Mouse (Mus musculus) hindbrain, embryonic 12.5 days (tissue): Measurements from ENCODE around the gene Aif1l. TPM values are rescaled to one million over a fixed set of nuclear protein-coding genes. Genes with fewer than 3 reads are reported as not detected.
A peak's percentile ranks its signal among the peaks of the same experiment; 100 is the strongest.

ENCODE experiments used
- ATAC-seq: fragments of 200-750 bp; cut with Nextera tagmentation; 2 replicates; pipeline ENCODE4 v1.8.0; 2017; ENCODE audit warnings: moderate TSS enrichment; ENCODE audit not compliant: low FRiP score
- H3K27ac ChIP-seq: fragments of 300-500 bp; sonication (generic); 2 replicates; pipeline ENCODE4 v1.5.1; 2016; ENCODE audit warnings: mild to moderate bottlenecking
- H3K27me3 ChIP-seq: fragments of 300-500 bp; sonication (generic); 2 replicates; pipeline ENCODE4 v1.6.1; 2016; ENCODE audit warnings: mild to moderate bottlenecking
- H3K36me3 ChIP-seq: fragments of 300-500 bp; sonication (generic); 2 replicates; pipeline ENCODE4 v1.6.1; 2016; ENCODE audit warnings: mild to moderate bottlenecking
- H3K4me1 ChIP-seq: fragments of 300-500 bp; sonication (generic); 2 replicates; pipeline ENCODE4 v1.6.1; 2016
- H3K4me2 ChIP-seq: fragments of 300-500 bp; sonication (generic); replicated peaks from 2 replicates; pipeline ENCODE4 v1.6.1; 2016; ENCODE audit warnings: mild to moderate bottlenecking
- H3K4me3 ChIP-seq: fragments of 300-500 bp; sonication (generic); 2 replicates; pipeline ENCODE4 v1.5.1; 2016; ENCODE audit warnings: mild to moderate bottlenecking
- H3K9ac ChIP-seq: fragments of 300-500 bp; sonication (generic); 2 replicates; pipeline ENCODE4 v1.6.1; 2016; ENCODE audit warnings: mild to moderate bottlenecking, moderate library complexity
- H3K9me3 ChIP-seq: fragments of 300-500 bp; sonication (generic); replicated peaks from 2 replicates; pipeline ENCODE4 v1.6.1; 2016; ENCODE audit warnings: mild to moderate bottlenecking
- WGBS: fragments of 180-500 bp; shearing (Covaris S2); methylation state at CpG from one replicate; pipeline ENCODE4 v1.1.7; 2016; 5-methylcytosine and 5-hydroxymethylcytosine counted together
- polyA plus RNA-seq: library from polyadenylated mRNA; unstranded; fragments of >200 nt; fragmentation: Nextera tagmentation; extraction: Ambion mirVana; gene quantifications from 2 replicates; pipeline ENCODE4 v1.2.1, GENCODE M21; 2016

The Aif1l gene
- polyA plus RNA-seq, 1 experiment from 2014 or later: 58.0 TPM

DNA sequence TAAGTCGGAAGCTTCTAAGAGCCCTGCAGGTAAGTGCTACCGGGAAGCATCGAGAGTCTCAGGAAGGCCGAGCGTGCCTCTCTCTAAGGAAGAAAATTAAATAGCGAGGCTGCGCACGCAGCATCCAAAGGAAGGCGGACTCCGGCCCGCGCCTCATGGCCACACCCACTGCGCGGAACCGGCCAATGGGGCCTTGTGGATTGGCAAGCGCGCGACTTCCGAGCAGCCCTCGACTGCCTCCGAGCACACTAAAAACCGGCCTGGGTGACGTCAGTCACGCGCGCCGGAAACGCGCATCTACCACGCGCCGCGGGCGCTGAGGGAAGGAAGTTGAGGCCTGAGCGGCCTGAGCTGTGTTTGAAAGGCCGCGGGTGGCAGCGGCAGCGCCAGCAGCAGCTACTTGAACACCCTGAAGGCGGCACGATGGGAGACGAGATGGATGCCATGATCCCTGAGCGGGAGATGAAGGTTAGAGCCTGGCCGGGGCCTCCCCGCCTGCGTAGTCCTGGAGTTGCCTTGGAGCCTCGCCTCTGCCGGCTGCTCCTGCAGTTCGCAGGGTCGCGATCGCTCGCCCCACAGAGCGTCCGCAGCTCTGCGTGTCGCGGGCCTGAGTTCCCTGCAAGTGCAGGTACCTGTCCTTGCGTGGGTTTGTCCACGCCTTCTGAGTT lies 24.3 kb downstream of the Aif1l start, which contains the start of gene Nup214:
Nup214 (plus strand) TSS at position 296 of the 668 bp plus-strand sequence.
- Histone ChIP-seq H3K4me1 (peaks cover 15% of the 10 kb centered on the region), H3K27ac (peak within 1 kb of the TSS; percentile 78), H3K27me3 (no peaks in the 10 kb centered on the region), H3K36me3 (peaks cover 47% of the 10 kb centered on the region), H3K4me3 (peak within 1 kb of the TSS; percentile 87), H3K4me2 (peak within 1 kb of the TSS; percentile 96), H3K9ac (peak within 1 kb of the TSS; percentile 77), H3K9me3 (no peaks in the 10 kb centered on the region)
- WGBS: under 1% methylated on average over 60 of the region's 60 CpGs
- ATAC-seq: peak; percentile 99

- peaks cover 15% of the 10 kb centered on the region for H3K4me1 ChIP-seq
- H3K9ac ChIP-seq: peak overlapping the region; percentile 77
- H3K4me2 ChIP-seq: peak overlapping the region; percentile 96
- peaks cover 51% of the 10 kb centered on the region for H3K36me3 ChIP-seq
- no peak for ATAC-seq
- WGBS: 10% methylated on average over 13 of the region's 13 CpGs
- H3K4me3 ChIP-seq: peak overlapping the region; percentile 87
- no peaks in the 10 kb centered on the region for H3K27me3 ChIP-seq
- H3K9me3 ChIP-seq: no peaks in the 10 kb centered on the region
- 0 out of 2 replicates have a peak overlapping the region, but pooled peaks have one; percentile 62 for H3K27ac ChIP-seq
Observed at GRCm38 (mm10) chr2:31974809-31975371, 25.0 kb downstream of the Aif1l start.

DNA sequence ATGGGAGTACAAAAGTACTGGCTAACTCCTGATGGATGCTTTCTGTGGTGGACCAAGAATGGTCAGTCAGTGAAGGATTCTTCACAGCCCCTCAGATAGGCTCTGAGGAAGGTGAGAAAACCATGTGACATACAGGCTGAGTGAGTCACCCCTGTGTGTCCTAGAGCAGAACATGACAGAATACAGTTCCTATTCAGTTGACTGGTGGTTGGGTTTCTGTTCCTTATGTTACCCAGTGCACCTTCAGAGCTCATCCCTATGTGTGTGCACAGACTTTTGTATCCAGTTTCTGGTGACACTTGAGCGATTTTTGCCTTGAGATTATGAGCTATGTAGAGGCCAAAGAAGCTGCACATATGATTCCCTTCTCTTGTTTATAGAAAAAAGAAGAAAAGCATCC lies 37.8 kb downstream of the Aif1l start:
- Histone ChIP-seq H3K9ac (no peak overlapping the region), H3K9me3 (no peaks in the 10 kb centered on the region), H3K4me2 (no peak overlapping the region), H3K27me3 (no peaks in the 10 kb centered on the region), H3K4me3 (no peak overlapping the region), H3K4me1 (no peaks in the 10 kb centered on the region), H3K36me3 (peaks cover 96% of the 10 kb centered on the region), H3K27ac (no peak overlapping the region)
- 97% methylated on average over 1 of the region's 1 CpGs for WGBS
- ATAC-seq: no peak

GRCm38 (mm10) chr2:31990961-31991360 lies 41.0 kb downstream of the Aif1l start:
- no peak overlapping the region for H3K27ac ChIP-seq
- peaks cover 90% of the 10 kb centered on the region for H3K36me3 ChIP-seq
- no peaks in the 10 kb centered on the region for H3K9me3 ChIP-seq
- H3K27me3 ChIP-seq: no peaks in the 10 kb centered on the region
- no peak overlapping the region for H3K9ac ChIP-seq
- no peaks in the 10 kb centered on the region for H3K4me1 ChIP-seq
- H3K4me2 ChIP-seq: no peak overlapping the region
- no peak for ATAC-seq
- WGBS: 93% methylated on average over 4 of the region's 4 CpGs
- no peak overlapping the region for H3K4me3 ChIP-seq

DNA sequence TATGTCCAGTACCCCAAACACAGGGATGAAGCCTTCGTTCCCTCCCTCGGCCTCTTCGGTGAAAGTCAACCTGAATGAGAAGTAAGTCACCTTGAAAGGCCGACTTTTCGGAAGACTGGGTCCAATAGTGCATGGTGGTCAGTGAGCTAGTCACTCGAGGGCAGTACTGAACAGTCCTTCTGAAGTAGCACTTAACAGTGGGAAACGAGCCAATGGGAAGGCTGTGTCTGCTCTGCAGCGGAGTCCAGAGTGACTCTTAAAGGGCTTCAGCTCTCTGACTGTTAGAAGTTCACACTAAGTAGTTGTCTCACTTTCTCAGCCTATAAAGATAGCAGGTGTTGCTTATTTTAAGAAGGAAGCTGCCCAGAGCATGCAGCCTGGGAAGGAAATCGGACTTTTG lies 45.0 kb downstream of the Aif1l start:
- H3K27me3 ChIP-seq: no peaks in the 10 kb centered on the region
- 93% methylated on average over 9 of the region's 9 CpGs for WGBS
- H3K4me2 ChIP-seq: no peak overlapping the region
- no peaks in the 10 kb centered on the region for H3K4me1 ChIP-seq
- H3K9ac ChIP-seq: no peak overlapping the region
- no peaks in the 10 kb centered on the region for H3K9me3 ChIP-seq
- no peak for ATAC-seq
- peaks cover 89% of the 10 kb centered on the region for H3K36me3 ChIP-seq
- H3K4me3 ChIP-seq: no peak overlapping the region
- no peak overlapping the region for H3K27ac ChIP-seq

DNA sequence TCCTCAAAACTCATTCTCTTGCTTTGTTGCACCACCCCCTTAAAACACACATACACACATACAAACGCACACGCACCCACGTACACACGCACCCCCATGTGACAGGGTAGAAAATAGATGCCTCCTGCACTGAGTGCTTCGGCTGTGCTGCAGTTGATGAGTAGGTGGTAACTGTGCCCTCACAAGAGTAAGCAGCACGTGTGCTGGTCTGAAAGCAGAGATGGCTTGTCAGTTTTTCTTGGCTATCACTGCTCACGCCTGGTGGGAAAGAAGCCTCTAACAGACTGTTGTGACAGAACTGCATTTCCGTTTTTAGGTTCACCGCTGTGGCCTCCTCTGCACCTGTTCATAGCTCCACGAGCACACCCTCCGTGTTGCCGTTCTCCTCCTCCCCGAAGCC lies 46.1 kb downstream of the Aif1l start:
- WGBS: 95% methylated on average over 13 of the region's 13 CpGs
- no peaks in the 10 kb centered on the region for H3K4me1 ChIP-seq
- no peak overlapping the region for H3K9ac ChIP-seq
- no peak for ATAC-seq
- no peaks in the 10 kb centered on the region for H3K9me3 ChIP-seq
- no peak overlapping the region for H3K4me3 ChIP-seq
- no peak overlapping the region for H3K27ac ChIP-seq
- H3K27me3 ChIP-seq: no peaks in the 10 kb centered on the region
- no peak overlapping the region for H3K4me2 ChIP-seq
- H3K36me3 ChIP-seq: peaks cover 88% of the 10 kb centered on the region

GRCm38 (mm10) chr2:31997539-31997938 lies 47.6 kb downstream of the Aif1l start:
- no peak overlapping the region for H3K4me3 ChIP-seq
- no peak overlapping the region for H3K4me2 ChIP-seq
- H3K27ac ChIP-seq: no peak overlapping the region
- no peak for ATAC-seq
- H3K4me1 ChIP-seq: no peaks in the 10 kb centered on the region
- H3K9ac ChIP-seq: no peak overlapping the region
- no peaks in the 10 kb centered on the region for H3K9me3 ChIP-seq
- H3K27me3 ChIP-seq: no peaks in the 10 kb centered on the region
- H3K36me3 ChIP-seq: peaks cover 82% of the 10 kb centered on the region
- 94% methylated on average over 5 of the region's 5 CpGs for WGBS

- Histone ChIP-seq H3K4me1 (no peaks in the 10 kb centered on the region), H3K9ac (no peak overlapping the region), H3K27ac (no peak overlapping the region), H3K27me3 (no peaks in the 10 kb centered on the region), H3K4me3 (no peak overlapping the region), H3K9me3 (no peaks in the 10 kb centered on the region), H3K4me2 (no peak overlapping the region), H3K36me3 (peaks cover 81% of the 10 kb centered on the region)
- ATAC-seq: no peak
- 82% methylated on average over 2 of the region's 2 CpGs for WGBS
Observed at GRCm38 (mm10) chr2:31998443-31998842, 48.5 kb downstream of the Aif1l start.

DNA sequence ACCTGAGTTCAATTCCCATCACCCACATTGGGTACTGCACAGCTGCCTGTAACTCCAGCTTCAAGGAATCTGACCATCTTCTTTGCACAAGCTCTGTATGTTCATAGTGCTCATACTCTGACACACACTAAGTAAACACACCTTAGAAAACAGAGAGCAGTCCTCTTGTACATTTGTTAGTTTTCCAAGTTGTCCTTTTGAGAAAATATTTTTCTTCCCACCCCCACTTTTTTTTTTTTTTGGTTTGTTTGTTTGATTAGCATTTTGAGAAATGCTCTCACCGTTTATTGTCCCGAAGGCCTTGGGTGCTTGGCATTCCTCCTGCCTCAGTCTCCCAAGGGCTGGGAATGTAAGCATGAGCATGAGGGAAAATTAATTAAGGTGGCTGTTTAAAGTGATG lies 58.4 kb downstream of the Aif1l start:
- 94% methylated on average over 2 of the region's 2 CpGs for WGBS
- no peaks in the 10 kb centered on the region for H3K27me3 ChIP-seq
- H3K27ac ChIP-seq: no peak overlapping the region
- no peak overlapping the region for H3K4me3 ChIP-seq
- no peak overlapping the region for H3K9ac ChIP-seq
- peaks cover 86% of the 10 kb centered on the region for H3K36me3 ChIP-seq
- no peaks in the 10 kb centered on the region for H3K4me1 ChIP-seq
- no peaks in the 10 kb centered on the region for H3K9me3 ChIP-seq
- no peak for ATAC-seq
- H3K4me2 ChIP-seq: no peak overlapping the region

- ATAC-seq: no peak
- H3K27me3 ChIP-seq: no peaks in the 10 kb centered on the region
- H3K4me2 ChIP-seq: no peak overlapping the region
- WGBS: 92% methylated on average over 11 of the region's 11 CpGs
- no peak overlapping the region for H3K4me3 ChIP-seq
- no peaks in the 10 kb centered on the region for H3K9me3 ChIP-seq
- H3K27ac ChIP-seq: no peak overlapping the region
- no peaks in the 10 kb centered on the region for H3K4me1 ChIP-seq
- H3K9ac ChIP-seq: no peak overlapping the region
- peaks cover 83% of the 10 kb centered on the region for H3K36me3 ChIP-seq
Observed at GRCm38 (mm10) chr2:32008716-32009115, 58.8 kb downstream of the Aif1l start.

DNA sequence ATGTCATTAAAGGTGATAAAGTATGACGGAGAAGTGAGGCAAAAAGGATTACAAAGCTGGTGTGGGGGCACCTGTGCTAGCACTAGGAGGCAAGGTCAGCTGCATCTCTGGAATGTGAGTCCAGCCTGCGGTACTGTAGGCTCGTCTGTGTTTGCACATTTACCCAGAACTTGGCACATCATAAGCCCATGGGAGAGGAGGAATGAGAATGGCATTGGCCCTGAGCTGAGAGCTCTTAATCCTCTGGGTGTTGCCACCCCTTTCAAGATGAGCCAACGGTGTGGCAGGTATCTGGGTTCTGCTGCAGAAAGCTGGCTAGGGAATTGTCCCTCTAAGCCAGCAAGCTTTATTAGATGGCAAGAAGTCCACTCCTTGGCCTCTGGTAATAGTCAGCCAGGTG lies 69.8 kb downstream of the Aif1l start:
- Histone ChIP-seq H3K9me3 (no peaks in the 10 kb centered on the region), H3K27me3 (no peaks in the 10 kb centered on the region), H3K4me1 (no peaks in the 10 kb centered on the region), H3K9ac (no peak overlapping the region), H3K36me3 (peaks cover 92% of the 10 kb centered on the region), H3K27ac (no peak overlapping the region), H3K4me3 (no peak overlapping the region), H3K4me2 (no peak overlapping the region)
- WGBS: 85% methylated on average over 4 of the region's 4 CpGs
- no peak for ATAC-seq

GRCm38 (mm10) chr2:32020229-32020628 lies 70.3 kb downstream of the Aif1l start:
- Histone ChIP-seq H3K4me1 (no peaks in the 10 kb centered on the region), H3K27ac (no peak overlapping the region), H3K4me2 (no peak overlapping the region), H3K27me3 (no peaks in the 10 kb centered on the region), H3K4me3 (no peak overlapping the region), H3K9me3 (no peaks in the 10 kb centered on the region), H3K9ac (no peak overlapping the region), H3K36me3 (peaks cover 91% of the 10 kb centered on the region)
- 93% methylated on average over 5 of the region's 5 CpGs for WGBS
- no peak for ATAC-seq
